Mouse (Mus musculus): Measurements from ENCODE around the gene Nme2. TPM values are rescaled to one million over a fixed set of nuclear protein-coding genes. Genes with fewer than 3 reads are reported as not detected.

Gene Nme2
- total RNA-seq (2021) = 100 to 1,000 TPM; 504 to 546 TPM
- long read RNA-seq, experiment 1, transcript Nme2-202 (4 exons, 734 nt) = minor isoform, 197 of 670 reads
- long read RNA-seq, experiment 1, transcript Nme2-201 (5 exons, 1,012 nt) = major isoform, 450 of 670 reads
- long read RNA-seq, experiment 1, partial matches to known transcripts = 0 of 670 reads
- long read RNA-seq, experiment 1, other reads (novel, unspliced or antisense) = 23 of 670 reads
- long read RNA-seq, experiment 2, transcript Nme2-201 (5 exons, 1,012 nt) = major isoform, 201 of 259 reads
- long read RNA-seq, experiment 2, transcript Nme2-202 (4 exons, 734 nt) = minor isoform, 58 of 259 reads
- long read RNA-seq, experiment 2, partial matches to known transcripts = 0 of 259 reads
- long read RNA-seq, experiment 2, other reads (novel, unspliced or antisense) = 0 of 259 reads

GRCm38 (mm10) chr11:93956159-93956558 lies at the start of gene Nme2:
Gene Nme2 (minus strand): TSS chr11:93956259.
- DNase-seq = peak in 1 of 2 experiments; percentile 15

- DNase-seq = no peak
Observed at GRCm38 (mm10) chr11:94003346-94003745, 47.3 kb upstream of the Nme2 start.

DNA sequence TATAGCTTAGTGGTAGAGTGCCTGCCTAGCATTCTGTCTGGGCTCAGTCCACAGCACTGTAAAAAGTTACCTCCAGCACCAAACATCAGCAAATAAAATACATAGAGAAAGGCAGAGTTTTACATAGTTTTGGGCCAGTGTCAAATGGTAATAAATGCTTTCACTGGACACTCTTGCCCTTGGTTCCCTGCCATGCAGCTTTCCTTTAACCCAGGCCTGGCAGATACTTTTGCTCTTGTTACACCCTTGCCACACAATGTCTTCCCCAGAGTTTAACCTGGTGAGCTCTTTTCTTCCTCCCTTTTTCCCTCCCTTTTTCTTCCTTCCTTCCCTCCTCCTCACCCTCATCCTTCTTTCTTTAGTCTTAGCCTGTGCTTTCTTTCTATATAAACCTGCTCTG lies 43.2 kb upstream of the Nme2 start:
- no peak for DNase-seq

DNA sequence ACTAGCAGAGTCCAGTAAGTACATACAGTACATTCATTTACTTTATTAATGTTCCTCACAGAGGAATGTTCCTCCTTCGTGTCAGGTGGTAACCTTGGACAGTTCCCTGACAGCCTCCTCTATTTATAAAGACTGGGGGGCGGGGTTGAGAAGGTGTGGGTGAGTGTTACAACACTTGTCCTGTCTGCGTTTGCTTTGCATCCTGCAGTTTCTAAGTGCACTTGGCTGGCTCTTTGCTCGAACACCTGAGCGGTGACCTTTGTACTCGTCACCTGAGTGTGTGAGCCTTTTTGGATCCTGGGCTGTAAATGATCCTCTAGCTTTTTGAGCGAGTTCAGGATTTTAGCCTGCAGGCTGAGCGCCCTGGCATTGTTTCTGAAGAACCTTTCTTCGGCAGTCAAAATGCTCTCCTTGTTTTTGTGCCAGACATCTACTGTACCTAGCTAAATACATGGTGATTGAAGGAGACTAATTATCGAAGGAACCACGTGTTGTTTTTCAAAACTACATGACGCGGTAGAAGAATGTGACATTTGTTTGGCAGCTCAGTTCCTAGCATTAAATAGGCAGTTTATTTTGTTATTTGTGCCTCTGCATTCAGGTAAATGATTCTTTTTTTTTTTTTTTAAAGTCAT lies 41.2 kb upstream of the Nme2 start:
- peak; percentile 7 to 47 for DNase-seq

- DNase-seq = peak; percentile 52 to 54
Observed at GRCm38 (mm10) chr11:93996306-93997140, 40.5 kb upstream of the Nme2 start.

- peak; percentile 93 to 95 for DNase-seq
Observed at GRCm38 (mm10) chr11:93995720-93996305, 39.8 kb upstream of the Nme2 start, which contains the start of gene Spag9. Gene Spag9 (plus strand): TSS chr11:93996091.

- peak; percentile 87 to 90 for DNase-seq
Observed at GRCm38 (mm10) chr11:93995111-93995719, 39.2 kb upstream of the Nme2 start.

DNA sequence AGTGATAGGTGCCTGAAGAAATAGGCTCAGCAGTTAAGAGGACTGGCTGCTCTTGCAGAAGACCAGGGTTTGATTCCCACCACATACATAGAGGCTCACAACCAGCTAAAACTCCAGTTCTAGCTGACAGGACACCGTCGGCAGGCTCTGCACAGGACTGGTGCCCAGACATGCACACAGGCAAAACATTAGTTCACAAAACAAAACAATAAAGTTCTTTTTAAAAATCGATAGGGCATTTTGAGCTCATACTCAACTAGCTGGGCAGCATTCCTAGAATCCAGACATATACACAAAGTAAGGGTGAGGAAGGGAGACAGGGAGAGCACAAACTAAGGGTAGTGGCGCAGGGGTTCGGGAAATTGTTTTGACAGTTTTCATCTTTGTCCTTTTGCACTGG lies 38.5 kb upstream of the Nme2 start:
- no peak for DNase-seq

DNA sequence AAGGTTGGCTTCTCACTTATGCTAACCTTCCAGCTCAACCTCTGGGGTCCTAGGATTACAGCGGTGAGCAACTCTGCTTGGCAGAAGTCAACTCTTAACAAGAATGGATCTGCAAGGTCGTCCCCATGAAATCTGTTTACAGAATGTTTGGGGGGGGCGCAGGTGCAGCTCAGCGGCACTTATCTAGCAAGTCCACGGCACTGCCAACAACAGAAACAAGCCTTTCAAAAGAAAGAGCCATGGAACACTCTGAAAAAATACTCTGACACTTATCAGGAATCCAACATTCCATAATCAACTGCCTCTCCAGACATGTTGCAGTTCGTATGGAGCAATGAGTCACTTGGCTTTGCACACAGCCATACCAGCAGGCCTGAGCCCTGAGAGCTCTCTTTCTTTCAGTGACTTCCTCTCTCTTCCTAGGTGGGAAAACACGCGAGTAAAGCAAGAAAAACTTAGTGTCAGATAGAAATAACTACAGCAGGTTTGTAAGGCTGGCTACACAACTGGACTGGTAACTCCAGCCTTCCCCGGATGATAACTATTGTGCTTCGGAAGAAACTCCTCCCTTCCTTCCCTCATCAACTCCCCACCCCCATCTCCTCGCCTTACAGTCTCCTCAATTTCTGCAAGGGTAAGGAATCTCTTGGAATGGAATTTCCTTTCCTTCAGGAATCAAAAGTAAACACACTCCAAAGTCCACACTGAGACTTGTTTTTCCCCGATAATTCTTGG lies 32.4 kb upstream of the Nme2 start:
- peak in 1 of 2 experiments; percentile 30 for DNase-seq

DNA sequence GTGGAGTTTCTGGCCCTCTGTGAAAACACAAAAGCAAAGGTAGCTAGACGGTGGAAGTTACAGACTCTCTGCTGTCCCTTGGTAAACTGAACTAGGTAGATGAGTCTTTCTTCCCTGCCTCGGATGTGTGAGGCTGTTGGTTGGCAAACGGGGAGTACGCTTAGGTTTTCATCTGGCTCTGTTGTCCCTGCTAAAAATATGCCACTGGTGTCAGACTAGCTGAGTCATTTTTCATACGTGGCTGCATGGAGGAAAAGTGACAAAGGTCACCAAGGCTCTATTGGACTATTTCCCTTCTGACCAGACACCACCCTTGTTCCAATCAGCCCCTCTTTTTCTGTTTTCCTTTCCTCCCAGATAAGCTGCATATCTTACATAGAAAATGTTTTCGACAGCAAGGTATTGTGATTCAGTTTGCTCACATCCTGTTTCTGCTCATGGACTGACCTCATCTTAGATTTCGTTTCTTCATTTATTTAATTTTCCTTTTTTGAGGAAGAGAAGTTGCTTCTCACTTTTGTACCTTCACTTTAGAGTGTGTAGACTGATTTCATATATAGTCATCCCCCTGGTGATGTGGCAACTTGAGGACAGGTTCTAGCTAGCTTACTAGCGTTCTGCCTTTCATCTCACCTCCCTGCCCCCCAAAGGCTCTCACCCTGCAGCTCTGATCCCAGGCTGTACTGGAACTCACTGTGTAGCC lies 31.7 kb upstream of the Nme2 start:
- peak; percentile 21 to 44 for DNase-seq

DNA sequence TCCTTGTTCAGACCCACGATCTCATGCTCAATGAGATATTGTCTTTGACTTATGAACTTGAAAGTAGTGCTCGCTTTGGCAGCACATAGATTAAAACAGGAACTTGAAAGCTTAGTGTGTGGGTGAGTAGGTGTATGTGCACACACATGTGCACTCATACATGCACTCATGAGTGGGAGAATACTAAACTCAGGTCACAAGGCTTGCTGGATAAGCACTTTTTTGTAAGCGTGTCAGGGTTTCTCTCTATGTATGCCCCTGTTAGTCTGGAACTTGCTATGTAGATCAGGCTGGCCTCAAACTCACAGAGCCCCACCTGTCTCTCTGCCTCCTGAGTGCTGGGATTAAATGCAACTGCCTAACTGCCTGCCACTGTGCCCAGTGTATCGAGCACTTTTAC lies 31.0 kb upstream of the Nme2 start:
- no peak for DNase-seq

- DNase-seq = no peak
Observed at GRCm38 (mm10) chr11:93986298-93986697, 30.2 kb upstream of the Nme2 start.

DNA sequence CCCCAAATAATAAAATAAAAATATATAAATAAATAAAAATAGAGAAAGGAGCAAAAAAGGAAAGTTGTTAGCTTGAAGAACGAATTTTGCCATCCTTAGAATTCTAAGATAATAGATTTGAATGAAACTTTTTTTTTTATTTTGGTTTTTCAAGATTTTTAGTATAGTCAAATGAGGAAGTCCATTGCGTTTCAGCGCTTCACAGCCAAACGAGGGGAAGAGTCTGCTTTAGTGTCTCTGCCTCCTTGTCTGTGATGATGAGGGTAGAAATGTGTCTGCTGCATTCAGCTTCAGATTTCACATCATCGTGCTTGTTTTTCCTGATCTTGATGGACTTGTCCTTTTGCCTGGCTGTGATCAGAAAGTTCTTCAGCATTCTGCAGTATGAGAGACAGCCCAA lies 29.2 kb upstream of the Nme2 start:
- DNase-seq = no peak

GRCm38 (mm10) chr11:93984619-93985018 lies 28.6 kb upstream of the Nme2 start:
- no peak for DNase-seq

DNA sequence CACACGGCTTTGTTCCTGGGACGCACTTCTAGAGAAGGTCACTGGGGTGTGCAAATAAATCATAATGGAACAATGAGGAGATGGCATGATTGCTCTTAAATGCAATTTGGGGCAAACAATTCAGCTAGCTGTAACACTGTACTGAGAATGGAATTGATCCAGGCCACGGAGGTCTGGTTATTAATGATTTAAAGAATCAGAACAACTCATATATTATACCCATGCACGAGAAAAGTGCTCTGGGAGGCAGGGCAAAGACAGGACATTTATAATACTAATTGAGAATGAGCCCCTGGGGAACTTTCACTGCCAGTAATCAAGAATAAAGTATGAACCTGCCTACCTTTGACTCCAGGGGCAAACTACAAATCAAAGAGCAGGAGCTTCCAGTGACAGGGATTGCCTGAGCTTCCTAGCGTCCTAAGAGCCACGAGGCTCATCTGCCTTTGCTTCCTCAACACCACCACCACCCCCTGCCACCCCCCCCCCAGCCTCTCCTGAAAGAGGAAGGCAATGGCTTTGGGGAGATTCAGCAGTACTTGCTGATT lies 23.5 kb upstream of the Nme2 start:
- no peak for DNase-seq

- no peak for DNase-seq
Observed at GRCm38 (mm10) chr11:93972951-93973350, 16.9 kb upstream of the Nme2 start.

DNA sequence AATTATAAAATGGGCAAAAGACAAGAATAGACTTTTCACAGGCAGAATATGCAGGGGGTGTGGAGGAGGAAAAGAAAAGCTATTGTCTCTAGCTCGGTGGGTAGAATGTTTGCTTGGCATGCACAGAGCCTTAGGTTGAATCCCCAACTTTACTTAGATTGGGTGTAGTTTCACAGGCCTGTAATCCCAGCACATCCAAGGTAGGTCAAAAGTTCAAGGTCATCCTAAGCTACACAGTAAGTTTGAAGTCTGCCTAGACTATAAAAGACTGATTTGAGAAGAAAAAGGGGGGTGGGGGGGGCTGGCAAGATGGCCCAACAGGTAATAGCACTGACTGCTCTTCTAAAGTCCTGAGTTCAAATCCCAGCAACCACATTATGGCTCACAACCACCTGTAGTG lies 13.7 kb upstream of the Nme2 start:
- no peak for DNase-seq

- DNase-seq = no peak
Observed at GRCm38 (mm10) chr11:93969171-93969570, 13.1 kb upstream of the Nme2 start.

DNA sequence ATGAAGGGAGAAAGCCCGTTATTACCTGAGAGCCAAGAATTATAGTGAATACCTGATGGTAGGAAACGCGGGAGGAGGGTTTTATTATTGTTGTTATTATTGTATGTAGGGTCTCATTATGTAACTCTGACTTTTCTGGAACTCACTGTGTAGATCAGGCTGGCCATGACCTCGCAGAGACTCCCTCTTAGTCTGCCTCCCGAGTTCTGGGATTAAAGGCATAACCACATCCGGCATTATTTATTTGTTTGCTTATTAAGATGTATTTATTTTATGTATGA lies 12.7 kb upstream of the Nme2 start:
- DNase-seq = no peak
